Mouse (Mus musculus) forelimb bud, embryonic 11.5 days (tissue): ENCODE results near the gene Snap91.
A peak's percentile ranks its signal among the peaks of the same experiment; 100 is the strongest.

ENCODE experiments used
- DNase-seq: peaks from one replicate; pipeline ENCODE4 v3.0.0-alpha.2; 2012; ENCODE audit warnings: low read depth, low spot score

Gene Snap91

DNA sequence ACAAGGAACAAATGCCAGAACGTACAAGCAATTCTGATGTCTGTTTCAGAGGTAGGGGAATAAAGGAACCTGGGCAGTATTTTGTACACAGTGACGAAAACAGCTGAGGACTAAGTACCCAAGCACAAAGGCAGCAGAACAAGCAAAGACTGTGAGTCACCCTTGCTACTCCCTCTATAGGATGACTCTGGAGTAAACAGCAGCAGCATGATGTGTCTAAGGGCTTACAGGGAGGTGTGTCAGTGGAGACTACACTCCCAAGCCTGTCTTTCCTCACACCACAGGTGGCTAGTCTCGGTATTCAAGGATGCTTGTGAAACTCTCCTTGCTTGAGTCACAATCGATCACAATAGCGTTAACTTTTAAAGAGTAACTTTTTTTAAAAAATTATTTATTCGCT, 66.1 kb downstream of the Snap91 start:
- no peak for DNase-seq

DNA sequence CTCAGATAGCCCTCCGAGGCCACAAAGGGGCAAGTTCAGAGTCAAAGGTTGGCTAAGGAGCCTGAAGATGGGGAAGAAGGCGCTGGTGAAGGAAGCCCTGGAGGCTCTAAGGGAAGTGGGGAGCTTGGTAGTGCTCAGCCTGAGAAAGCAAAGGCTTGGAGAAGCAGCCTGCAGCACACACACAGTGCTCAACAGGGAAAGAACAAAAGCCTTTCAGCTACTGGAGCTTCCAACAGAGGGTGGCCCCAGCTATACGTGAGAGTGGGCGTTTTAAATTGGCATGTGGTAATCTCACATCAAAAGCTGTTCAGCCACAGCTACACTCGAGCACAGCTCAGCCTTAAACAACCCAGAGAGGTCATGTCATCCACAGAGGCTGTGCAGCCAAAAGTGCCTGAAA, 67.1 kb downstream of the Snap91 start:
- no peak for DNase-seq

DNA sequence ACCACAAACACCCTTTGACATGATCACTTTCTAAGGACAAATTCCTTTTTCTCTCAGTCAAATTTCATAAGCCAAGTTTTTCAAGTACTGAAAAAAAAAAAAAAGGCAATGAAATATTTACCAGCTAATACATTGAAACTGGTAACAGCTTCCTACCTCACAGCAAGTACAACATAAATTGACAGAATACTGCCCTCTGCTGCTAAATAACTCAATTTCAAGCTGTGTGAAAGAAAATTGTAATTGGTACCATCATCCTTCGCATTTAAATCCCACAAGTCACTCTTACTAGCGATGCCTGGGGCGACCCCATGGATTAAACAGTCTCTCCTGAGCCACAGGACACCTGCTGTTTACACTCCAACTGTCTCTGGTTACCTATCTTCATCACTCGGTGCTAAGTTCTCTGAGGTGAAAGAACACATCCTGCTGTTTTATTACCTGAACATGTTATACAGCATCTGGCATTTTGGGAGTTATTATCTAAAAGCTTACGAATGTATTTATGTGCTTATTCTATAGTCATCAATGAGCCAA, 69.7 kb downstream of the Snap91 start:
- peak; percentile 30 for DNase-seq

DNA sequence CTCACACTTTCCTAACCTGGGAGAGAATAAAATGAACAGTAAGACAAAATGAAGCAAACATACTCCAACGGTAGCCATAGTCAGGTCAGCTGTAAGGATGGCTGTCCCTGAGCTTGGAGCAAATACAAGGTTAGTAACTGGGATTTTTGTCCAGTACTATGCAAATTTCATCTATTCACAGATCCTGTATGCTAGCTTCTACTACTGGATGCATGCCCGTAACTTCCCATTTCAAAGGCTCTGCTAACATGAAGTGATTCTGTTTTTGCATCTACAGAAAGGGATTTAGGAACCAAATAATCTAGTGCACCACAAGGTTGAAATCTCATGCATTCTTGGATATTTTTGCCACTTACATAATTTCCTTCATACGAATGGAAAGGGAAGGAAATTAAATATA, 70.2 kb downstream of the Snap91 start:
- no peak for DNase-seq

DNA sequence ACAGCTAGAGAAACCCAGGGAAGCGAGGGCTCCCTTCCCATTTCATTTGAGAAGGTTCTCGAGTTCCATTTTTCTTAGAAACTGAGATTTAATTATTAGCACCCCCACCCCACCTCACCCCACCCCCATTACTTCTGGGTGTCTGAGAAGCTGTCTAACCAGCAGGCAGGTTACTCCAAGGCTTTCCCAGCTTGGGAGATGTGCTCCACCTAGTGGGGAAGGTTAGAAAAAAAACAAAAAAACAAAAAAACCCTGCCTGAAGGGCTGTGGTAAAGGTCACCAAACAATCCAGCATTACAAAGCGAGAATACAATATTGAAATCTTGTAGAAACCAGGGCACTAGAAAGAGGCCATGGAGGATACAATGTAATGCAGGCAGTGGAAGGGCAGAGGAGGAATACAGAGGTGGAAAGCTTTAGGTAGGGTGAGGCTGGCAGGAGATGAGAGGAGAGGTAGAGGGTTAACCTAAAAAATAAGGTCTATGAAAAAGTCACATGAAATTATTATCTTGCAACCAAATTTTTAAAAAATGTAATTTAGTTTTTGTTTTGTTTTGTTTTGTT, 79.8 kb downstream of the Snap91 start:
- peak; percentile 56 for DNase-seq

DNA sequence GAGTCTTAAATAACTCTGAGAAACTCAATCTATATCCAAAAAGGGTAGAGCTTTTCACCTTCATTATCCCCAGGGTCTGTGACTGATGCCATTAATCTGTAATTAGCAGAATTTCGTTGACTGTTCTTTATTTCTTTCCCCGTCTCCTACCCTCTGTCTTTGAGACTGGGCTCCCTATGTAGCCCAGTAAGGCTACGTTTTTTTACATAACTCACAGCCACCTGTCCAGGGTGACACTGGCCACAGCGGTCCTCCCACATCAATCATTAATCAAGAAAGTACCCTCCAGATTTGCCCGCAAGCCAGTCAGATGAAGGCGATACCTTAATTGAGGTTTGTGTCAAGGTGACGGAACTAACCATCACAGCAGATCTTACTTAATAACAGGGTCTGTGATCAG, 81.4 kb downstream of the Snap91 start:
- no peak for DNase-seq

DNA sequence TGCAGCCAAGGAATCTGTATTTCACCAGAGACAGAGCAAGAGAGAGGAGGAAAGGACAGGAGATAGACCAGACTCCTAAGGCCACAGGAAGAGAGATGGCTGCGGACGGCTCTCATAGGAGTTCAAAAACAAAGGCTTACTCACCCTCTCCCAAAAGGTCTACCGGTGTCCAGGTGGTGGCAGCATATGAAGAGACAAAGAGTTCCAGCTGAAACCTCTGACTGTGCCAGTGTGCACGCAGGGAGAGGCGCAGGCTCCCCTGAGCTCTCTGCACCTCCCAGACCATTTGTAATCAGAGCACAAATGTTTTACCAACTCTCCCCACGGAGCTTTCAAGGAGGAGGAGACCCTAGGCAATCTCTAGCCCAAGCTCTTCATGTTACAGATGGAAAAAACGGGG, 81.8 kb downstream of the Snap91 start:
- DNase-seq = no peak

DNA sequence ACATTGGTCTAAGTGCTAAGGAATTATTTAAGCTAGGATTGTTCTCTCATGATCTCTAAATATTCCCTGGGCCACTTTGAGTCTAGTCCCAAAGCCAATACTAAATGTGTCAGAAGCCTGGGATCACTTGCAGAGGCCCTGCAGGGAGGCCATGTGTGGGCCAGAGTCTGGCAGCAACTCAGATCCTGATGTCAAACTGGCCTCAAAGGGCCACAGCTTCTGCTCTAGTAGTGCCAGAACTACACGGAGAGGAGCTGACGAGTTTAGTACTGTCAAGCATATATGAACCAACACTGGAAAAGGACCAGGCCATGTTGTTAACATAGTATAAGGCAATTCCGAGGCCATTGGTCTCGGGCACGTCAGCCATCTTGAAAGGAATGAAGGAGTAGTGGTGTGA, 82.3 kb downstream of the Snap91 start:
- no peak for DNase-seq

DNA sequence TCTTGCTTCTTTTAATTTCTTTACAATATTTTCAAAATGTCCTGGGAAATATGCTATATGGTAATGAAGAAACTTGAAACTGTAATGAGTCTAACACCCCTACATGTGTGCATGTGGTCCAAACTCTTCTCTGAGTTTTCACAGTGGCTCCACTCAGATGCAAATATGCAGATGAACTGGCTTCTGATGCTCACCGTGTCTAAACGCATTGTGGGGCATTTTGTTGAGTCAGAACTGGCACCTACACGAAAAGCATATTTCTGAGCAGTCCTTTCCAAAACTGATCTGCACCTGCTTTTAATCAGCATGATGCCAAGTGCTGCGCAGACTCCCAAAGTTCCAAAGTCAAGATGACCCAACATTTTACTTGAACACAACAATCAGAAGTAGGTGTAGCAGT, 82.9 kb downstream of the Snap91 start:
- no peak for DNase-seq

DNA sequence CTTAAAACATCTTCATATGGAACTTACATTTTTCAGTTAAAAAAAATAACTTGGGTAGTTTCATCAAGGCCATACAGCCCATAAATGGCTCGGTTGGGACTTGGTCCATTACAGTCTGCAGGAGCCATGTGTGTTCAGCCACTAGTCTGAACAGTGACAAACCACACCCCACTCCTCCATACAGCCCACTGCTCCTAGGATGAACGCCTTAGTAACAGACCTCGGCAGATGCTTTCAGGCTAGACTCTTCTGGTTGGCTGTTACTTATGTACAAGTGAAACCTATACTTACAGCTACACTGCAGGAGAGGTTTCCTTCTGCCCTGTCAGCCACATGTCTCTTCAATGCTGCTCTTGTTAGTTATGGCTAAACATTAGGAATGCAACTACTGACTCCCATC, 85.2 kb downstream of the Snap91 start:
- DNase-seq = no peak

DNA sequence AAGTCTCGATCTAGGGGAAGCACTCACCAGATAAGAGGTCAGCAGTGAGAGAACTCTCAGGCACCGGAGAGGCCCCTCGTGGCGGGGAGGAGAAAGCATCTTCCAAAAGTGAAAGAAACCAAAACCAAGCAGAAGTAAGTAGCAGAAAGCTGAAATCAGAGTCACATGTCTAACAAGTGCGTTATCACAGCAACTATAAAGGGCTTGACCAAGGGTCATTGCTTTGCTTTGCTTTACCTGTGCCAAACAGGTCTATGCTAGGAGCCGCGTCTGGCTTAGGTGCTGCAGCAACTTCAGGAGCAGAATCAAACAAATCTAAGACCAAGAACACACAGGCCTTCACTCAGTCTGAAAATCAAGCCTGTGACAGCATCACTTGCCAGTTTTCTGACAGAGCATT, 88.5 kb downstream of the Snap91 start:
- DNase-seq = no peak

DNA sequence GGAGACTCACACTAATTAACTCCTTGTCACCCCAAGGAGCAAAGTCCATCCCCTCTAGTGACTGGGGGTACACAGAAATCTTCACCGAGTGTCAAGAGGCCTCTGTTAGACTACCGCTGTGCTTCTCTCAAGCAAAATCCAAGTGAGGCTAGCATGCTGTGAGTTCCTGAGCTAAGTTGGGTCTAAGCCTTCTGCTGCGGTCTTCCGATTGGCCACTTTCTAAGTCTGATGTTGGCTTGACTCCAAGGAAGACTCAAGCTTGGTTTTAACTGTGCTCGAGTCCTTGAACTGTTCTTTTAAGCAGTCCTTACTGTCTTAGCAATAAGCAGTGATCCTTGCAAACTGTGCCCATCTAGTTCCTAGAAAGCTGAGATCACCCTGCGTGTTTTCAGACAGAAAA, 91.3 kb downstream of the Snap91 start:
- no peak for DNase-seq

DNA sequence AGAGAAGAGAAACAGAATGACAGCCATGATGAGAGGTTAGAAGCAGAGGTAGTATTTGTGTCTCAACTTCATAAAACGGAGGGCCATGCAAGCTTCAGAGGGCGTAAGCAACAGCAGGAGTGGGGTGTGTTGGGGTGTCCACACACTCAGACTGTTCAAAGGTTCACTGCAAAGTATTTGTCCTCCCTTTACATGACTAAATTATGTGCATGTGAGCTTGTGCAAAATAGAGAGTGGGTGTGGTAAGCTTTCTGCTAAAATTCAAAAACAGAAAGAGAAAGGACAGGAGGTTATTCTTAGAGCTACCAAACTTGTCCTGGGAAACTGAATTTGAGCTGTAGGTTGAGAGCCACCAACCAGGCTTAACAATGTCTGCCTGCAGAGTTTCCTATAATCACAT, 97.6 kb downstream of the Snap91 start:
- no peak for DNase-seq

DNA sequence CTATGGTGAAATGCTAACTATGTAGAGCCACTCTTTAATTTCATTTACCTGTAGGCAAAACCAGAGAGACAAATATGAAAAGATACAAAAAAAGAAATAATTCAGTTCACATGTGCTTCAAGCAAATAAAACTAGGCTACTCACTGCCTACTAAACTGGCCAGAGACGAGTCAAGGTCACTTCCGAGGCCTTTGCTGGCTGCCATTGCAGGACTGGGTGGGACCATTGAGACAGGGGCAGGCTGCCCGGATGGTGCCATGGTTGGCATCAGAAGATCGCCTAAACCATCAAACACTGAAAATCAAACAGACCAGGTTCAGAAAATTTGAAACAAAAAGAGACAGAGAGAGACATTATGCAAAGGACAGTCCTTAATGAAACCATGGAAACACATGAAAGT, 99.0 kb downstream of the Snap91 start:
- DNase-seq = no peak

DNA sequence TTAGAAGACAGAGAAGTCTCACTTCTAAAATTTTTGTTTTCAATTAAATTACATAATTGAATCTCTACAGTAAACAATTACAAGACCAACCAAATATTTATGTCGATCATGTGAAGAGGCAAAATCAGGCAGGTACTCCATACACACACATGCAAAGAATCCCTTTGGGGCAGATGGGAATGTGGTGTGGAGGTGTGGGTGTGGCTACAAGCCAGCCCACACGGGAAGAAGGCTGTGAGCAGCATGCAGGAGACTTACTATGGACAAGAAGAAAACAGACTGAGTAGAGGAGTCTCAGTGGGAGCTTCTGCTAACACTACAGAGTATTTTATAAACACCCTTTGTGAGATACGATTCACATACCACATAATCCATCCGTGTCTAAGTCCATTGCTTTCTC, 102.2 kb downstream of the Snap91 start:
- no peak for DNase-seq

DNA sequence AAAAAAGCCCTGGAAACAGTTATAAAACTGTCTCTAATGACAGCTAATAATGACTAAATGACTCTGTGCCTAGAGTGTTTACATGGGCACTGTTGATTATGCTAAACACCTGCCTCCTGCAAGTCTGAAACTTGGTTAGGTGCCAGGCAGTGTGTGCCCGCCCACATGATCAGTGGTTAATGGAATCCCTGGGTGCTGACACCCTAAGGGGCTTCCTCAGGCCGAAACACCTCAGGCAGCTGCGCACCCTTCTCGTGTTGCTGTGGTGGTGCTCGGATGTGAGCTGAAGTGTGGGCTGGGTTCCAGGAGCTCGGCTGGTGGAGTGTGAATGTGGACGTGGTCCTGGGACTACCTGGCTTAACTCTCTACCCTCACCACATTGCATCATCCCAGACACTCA, 103.1 kb downstream of the Snap91 start:
- no peak for DNase-seq

DNA sequence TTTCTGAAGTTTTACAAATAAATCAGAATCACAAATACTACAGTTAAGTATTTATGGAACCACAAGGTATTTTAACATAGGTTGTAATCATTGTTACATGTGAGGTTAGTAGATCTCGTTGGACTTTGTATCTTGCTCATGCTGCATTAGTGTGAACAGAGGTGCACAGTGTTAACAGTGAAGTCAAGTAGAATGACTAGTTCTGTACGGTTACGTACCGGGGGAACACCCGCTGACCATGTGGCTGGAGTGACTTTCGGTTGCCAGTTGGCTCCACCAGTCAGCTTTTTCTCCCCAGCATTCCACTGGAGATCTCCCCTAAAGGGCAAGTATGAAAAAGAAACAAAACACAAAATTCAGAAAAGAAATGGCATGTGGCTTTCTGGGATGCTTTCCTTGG, 105.1 kb downstream of the Snap91 start:
- DNase-seq = no peak

DNA sequence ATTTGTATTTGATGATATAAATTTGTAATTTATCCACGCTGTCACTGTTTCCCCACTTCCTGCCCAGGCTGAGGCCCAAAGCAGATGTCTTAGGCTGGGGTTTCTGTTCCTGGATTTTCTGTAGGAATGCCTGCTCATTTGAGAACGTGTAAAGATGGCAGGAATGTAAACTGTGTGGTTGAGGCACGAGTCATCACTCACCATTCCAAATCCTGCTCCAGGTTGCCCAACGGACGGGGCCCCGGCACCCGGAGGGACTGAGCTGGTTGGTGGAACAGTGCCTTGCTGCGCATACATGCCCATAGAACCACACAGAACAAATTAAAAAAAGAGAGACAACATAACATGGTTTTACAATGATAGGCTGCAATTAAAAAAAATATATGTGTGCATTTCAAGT, 106.5 kb downstream of the Snap91 start:
- no peak for DNase-seq

DNA sequence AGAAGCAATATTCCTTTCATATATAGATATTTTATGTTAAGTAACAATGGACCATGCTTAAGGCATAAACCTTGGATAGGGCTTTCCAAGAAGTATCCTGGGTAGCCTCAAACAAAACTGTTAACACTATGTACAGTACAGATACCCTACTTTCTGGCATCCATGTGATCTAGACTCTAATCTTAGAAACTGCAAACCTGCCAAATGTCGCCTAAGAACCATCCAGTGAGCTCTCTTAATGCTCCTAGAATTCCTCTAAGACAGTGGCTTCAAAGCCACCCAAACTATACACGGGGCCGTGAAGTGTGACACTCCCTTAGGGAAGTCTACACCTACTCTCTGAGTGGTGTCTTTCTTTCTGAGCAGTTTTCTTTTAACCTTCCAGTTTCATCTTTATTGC, 107.6 kb downstream of the Snap91 start:
- DNase-seq = no peak

DNA sequence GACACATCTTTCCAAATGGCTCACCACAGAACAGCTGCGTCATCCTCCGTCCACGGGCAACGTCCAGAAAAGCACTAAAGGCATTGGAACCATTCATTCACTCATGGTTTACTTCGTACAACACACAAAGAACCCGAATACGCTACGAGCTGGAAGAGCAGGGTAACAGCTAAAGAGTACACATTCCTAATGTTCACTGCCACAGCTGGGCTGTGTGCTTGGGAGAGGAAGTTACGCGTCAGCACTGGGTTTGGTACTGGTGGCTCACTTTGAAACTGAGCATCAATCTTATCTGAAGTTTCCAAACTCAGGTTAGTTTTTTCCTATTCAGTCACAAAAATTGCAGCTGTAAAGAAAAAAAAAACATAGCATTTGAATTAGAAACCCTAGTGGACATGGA, 113.5 kb downstream of the Snap91 start:
- DNase-seq = no peak

DNA sequence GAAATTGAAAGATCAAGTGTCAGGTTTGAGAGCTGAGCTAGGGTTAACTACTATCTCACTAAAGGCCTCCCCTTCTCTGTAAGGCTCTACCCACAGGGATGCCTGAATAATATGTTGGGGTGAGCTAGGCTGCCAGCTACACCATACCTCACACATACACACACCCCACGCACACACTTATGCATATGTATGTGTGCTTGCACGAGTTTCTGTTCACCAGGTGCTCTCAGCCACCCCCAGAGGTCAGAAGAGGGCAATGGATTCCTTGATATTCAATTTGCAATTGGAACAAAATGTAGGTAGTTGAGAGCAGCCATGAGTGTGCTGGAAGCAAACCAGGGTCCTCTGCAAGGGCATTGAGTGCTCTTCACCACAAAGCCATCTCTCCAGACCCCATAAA, 116.5 kb downstream of the Snap91 start:
- DNase-seq = no peak

DNA sequence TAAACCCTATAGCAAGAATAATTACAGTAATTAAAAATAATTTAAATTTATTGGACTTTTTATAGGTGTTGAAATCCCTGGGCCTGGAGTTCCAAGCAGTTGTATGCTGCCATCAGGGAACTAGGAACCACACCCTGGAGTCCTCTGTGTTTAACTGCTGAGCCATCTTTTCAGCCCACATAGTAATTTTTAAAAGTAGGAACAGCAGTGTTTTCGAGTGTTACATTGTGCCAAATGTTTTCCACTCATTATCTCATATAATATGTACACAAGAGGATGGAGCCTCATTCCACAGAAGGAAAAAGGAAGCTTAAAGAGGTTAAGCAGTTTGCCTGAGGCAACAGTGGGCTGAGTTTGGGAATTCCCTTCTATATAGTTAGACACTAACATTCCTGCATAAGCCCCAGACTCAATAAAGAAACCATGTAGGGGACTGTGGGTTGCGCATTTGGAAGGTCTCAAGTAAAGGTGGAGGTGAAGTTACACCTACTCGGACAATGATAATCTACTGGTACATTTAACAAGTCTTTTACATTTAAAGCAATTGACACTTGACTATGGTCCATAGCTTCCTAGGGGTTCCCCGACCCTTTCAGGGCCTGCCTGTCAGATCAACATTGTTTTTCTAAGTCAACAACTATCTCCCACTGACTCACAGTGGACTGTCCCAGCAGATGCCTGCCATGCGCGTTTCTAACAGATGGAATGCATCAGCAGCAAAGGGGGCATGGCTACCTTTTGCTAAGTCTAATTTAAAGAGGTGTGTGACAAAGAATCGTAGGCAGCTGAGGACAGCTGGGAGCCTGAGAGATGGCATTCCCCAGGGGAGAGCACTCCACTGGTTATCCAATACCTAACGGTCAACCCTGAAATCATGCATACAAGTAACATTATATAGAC, 117.7 kb downstream of the Snap91 start:
- peak; percentile 76 for DNase-seq

DNA sequence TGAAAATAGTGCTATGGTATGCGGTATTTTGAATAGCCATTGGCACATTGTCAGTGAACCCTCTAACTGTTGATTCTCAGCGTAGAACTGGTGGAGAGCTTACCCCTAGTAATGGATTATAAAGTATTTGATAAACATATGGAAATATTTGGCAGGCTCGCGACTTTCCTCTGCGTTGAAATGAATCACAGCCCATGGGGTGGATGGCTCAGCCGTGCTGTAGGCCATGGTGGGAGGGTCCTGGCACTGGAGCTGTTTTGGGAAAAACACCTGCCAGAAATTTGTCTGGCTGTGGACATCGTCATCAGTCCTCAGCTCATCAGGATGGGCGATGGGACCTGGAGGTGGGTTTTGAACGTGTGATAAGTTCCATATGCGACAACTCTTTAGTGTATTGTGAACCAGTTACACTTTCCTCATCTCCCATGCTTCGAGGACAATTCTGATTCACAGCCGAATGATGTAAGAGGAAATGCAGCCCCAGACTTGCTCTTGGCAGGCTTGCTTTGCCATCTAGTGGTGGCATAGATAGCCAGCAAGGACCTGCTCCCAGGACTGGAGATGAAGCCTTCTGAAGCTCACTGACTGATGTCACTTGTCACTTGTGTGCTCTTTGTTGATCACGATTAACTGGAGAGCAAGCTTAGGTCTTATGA, 134.4 kb downstream of the Snap91 start:
- peak; percentile 45 for DNase-seq
